Mouse (Mus musculus): ENCODE data around the gene Cbs.
"Not testable (repeated sequence)": the region's sequence is repeated elsewhere in the genome, so short reads cannot be mapped to it uniquely, and the experiment has no call there.

DNA sequence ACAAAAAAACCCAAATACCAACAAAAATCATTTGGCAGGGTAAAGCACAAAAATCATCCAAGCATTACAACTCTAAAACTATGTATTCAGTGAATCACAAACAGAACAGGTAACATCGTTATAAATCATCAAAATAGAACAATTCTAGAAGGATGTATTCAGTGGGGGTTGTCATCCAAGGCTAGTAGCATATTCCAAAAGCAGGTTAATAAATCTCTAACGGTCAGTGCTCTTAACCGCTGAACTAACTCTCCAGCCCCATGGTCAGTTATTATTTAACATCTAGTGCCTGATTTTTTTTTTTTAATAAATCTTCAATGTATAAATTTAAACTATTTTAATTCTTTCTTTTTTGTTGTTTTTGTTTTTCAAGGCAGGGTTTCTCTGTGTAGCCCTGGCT lies 27.9 kb downstream of the Cbs start:
- TF ChIP-seq MAX (IDR thresholded peaks at IDR 0.05; ENCODE audit: low read length); EP300 (IDR thresholded peaks at IDR 0.05; ENCODE audit: low read length); POLR2A (IDR thresholded peaks at IDR 0.05; ENCODE audit: low read depth, low read length); CTCF (conservative IDR thresholded peaks at IDR 0.05 in 1 of 2, IDR thresholded peaks at IDR 0.05 in 1 of 2; ENCODE audit: low read depth in 2 of 2, low read length in 2 of 2); SMC3 (IDR thresholded peaks at IDR 0.05; ENCODE audit: low read depth, low read length): not testable (repeated sequence)

Measured in CH12.LX (cell line).